Mouse (Mus musculus) heart, postnatal 14 days (tissue): ENCODE results near the gene Emc9. TPM values are rescaled to one million over a fixed set of nuclear protein-coding genes. Genes with fewer than 3 reads are reported as not detected.

Source experiments
- total RNA-seq, 2 experiments: library from RNA; stranded (reverse); gene quantifications; 2 replicates each; pipeline ENCODE4 v1.2.3; 2021

Gene Emc9
- total RNA-seq, 2 experiments from 2014 or later: 39.9 to 45.0 TPM

Other genes starting within 250 kb of the Emc9 start
- 100 to 1,000 TPM; 129 to 134 TPM for gene Dhrs4, start 106.5 kb downstream of the Emc9 start, total RNA-seq
- 1 to 10 TPM; 2.5 to 5.5 TPM for gene Carmil3, start 94.7 kb downstream of the Emc9 start, total RNA-seq
- not detected for gene Cpne6, start 74.9 kb downstream of the Emc9 start, total RNA-seq
- gene Nrl, start 60.3 kb downstream of the Emc9 start, total RNA-seq: not detected
- gene Pck2, start 45.0 kb downstream of the Emc9 start, total RNA-seq: 10 to 100 TPM; 17.7 to 23.0 TPM
- gene Dcaf11, start 25.3 kb downstream of the Emc9 start, total RNA-seq: 100 to 1,000 TPM; 112 to 118 TPM
- gene A730061H03Rik, start 24.9 kb downstream of the Emc9 start, total RNA-seq: under 1 TPM in 1 of 2 experiments, not detected in 1; 0.69 TPM
- gene Fitm1, start 9.7 kb downstream of the Emc9 start, total RNA-seq: 100 to 1,000 TPM; 204 to 226 TPM
- gene Psme1, start 7.2 kb downstream of the Emc9 start, total RNA-seq: 100 to 1,000 TPM; 218 to 238 TPM
- gene Psme2, start 5.8 kb upstream of the Emc9 start, total RNA-seq: 100 to 1,000 TPM in 1 of 2 experiments, 10 to 100 TPM in 1; 90.7 to 132 TPM
- gene Rnf31, start 6.4 kb upstream of the Emc9 start, total RNA-seq: 10 to 100 TPM; 21.8 to 26.1 TPM
- gene Irf9, start 18.3 kb upstream of the Emc9 start, total RNA-seq: 1 to 10 TPM; 9.2 to 9.3 TPM
- 1 to 10 TPM in 1 of 2 experiments, under 1 TPM in 1; 0.72 to 1.2 TPM for gene Rec8, start 32.7 kb upstream of the Emc9 start, total RNA-seq
- 10 to 100 TPM; 41.4 to 49.9 TPM for gene Ipo4, start 50.7 kb upstream of the Emc9 start, total RNA-seq
- gene Gm49378, start 52.6 kb upstream of the Emc9 start, total RNA-seq: 1 to 10 TPM; 2.2 to 2.9 TPM
- gene Tm9sf1, start 58.5 kb upstream of the Emc9 start, total RNA-seq: 10 to 100 TPM; 45.3 to 45.4 TPM
- gene Tssk4, start 64.9 kb upstream of the Emc9 start, total RNA-seq: under 1 TPM; 0.53 to 0.76 TPM
- gene Mdp1, start 75.2 kb upstream of the Emc9 start, total RNA-seq: 10 to 100 TPM; 52.4 to 55.9 TPM
- gene Gmpr2, start 86.6 kb upstream of the Emc9 start, total RNA-seq: 10 to 100 TPM; 12.8 to 14.1 TPM
- gene Nedd8, start 86.8 kb upstream of the Emc9 start, total RNA-seq: 100 to 1,000 TPM; 254 to 257 TPM
- 10 to 100 TPM; 10.5 to 10.8 TPM for gene Tinf2, start 96.5 kb upstream of the Emc9 start, total RNA-seq
- gene Tgm1, start 128.6 kb upstream of the Emc9 start, total RNA-seq: under 1 TPM; 0.29 TPM
- gene Rabggta, start 137.0 kb upstream of the Emc9 start, total RNA-seq: 10 to 100 TPM; 11.4 to 13.7 TPM
- 10 to 100 TPM; 54.6 to 56.2 TPM for gene Dhrs1, start 160.4 kb upstream of the Emc9 start, total RNA-seq
- 10 to 100 TPM; 11.2 to 11.4 TPM for gene Nop9, start 160.4 kb upstream of the Emc9 start, total RNA-seq
- gene Cideb, start 173.2 kb upstream of the Emc9 start, total RNA-seq: 1 to 10 TPM in 1 of 2 experiments, under 1 TPM in 1; 1.00 to 1.0 TPM
- under 1 TPM; 0.12 to 0.17 TPM for gene Ltb4r2, start 176.1 kb upstream of the Emc9 start, total RNA-seq
- gene Ltb4r1, start 180.7 kb upstream of the Emc9 start, total RNA-seq: under 1 TPM; 0.37 to 0.60 TPM
- gene Adcy4, start 198.8 kb upstream of the Emc9 start, total RNA-seq: 10 to 100 TPM; 19.8 to 21.1 TPM
- gene Ripk3, start 203.6 kb upstream of the Emc9 start, total RNA-seq: 1 to 10 TPM; 4.4 to 6.1 TPM
- 1 to 10 TPM; 7.0 to 9.2 TPM for gene Nfatc4, start 237.8 kb upstream of the Emc9 start, total RNA-seq